Mouse (Mus musculus) liver, embryonic 13.5 days (tissue): ENCODE results near the gene Fam19a1. TPM values are rescaled to one million over a fixed set of nuclear protein-coding genes. Genes with fewer than 3 reads are reported as not detected.

Experiments
- ATAC-seq: fragments of 200-750 bp; cut with Nextera tagmentation; 2 replicates; pipeline ENCODE4 v1.8.0; 2017; ENCODE audit warnings: low read depth, mild to moderate bottlenecking, moderate number of reproducible peaks, moderate library complexity
- DNase-seq: peaks from one replicate; pipeline ENCODE4 v3.0.0; 2022
- H3K27ac ChIP-seq: fragments of 300-500 bp; sonication (generic); 2 replicates; pipeline ENCODE4 v1.5.1; 2015; ENCODE audit warnings: moderate library complexity, mild to moderate bottlenecking, inconsistent platforms
- H3K27me3 ChIP-seq: fragments of 300-500 bp; sonication (generic); 2 replicates; pipeline ENCODE4 v1.6.1; 2015; ENCODE audit warnings: mild to moderate bottlenecking, inconsistent platforms
- H3K36me3 ChIP-seq: fragments of 300-500 bp; sonication (generic); 2 replicates; pipeline ENCODE4 v1.6.1; 2015; ENCODE audit warnings: mild to moderate bottlenecking, inconsistent platforms
- H3K4me1 ChIP-seq: fragments of 300-500 bp; sonication (generic); replicated peaks from 2 replicates; pipeline ENCODE4 v1.6.1; 2015; ENCODE audit warnings: inconsistent platforms
- H3K4me2 ChIP-seq: fragments of 300-500 bp; sonication (generic); 2 replicates; pipeline ENCODE4 v1.6.1; 2015; ENCODE audit warnings: inconsistent platforms, mild to moderate bottlenecking, moderate library complexity
- H3K4me3 ChIP-seq: fragments of 300-500 bp; sonication (generic); replicated peaks from 2 replicates; pipeline ENCODE4 v1.5.1; 2015; ENCODE audit warnings: mild to moderate bottlenecking, inconsistent platforms
- H3K9ac ChIP-seq: fragments of 300-500 bp; sonication (generic); 2 replicates; pipeline ENCODE4 v1.6.1; 2015; ENCODE audit warnings: mild to moderate bottlenecking, inconsistent platforms
- H3K9me3 ChIP-seq: fragments of 300-500 bp; sonication (generic); replicated peaks from 2 replicates; pipeline ENCODE4 v1.6.1; 2016; ENCODE audit warnings: inconsistent platforms
- WGBS: fragments of 180-500 bp; shearing (Covaris S2); methylation state at CpG from one replicate; pipeline ENCODE4 v1.1.7; 2015; ENCODE audit not compliant: insufficient replicate concordance; 5-methylcytosine and 5-hydroxymethylcytosine counted together
- polyA plus RNA-seq: library from polyadenylated mRNA; unstranded; fragments of >200 nt; fragmentation: Nextera tagmentation; extraction: Ambion mirVana; gene quantifications from 2 replicates; pipeline ENCODE4 v1.2.1, GENCODE M21; 2015

Fam19a1 gene
- polyA plus RNA-seq, 1 experiment from 2014 or later: not detected

- no peak overlapping the region for H3K4me3 ChIP-seq
- H3K4me1 ChIP-seq: no peaks in the 10 kb centered on the region
- no peak overlapping the region for H3K27ac ChIP-seq
- 72% methylated on average over 3 of the region's 3 CpGs for WGBS
- DNase-seq (no peak), ATAC-seq (no peak)
- no peaks in the 10 kb centered on the region for H3K27me3 ChIP-seq
- no peak overlapping the region for H3K9ac ChIP-seq
- no peaks in the 10 kb centered on the region for H3K9me3 ChIP-seq
- no peak overlapping the region for H3K4me2 ChIP-seq
- no peaks in the 10 kb centered on the region for H3K36me3 ChIP-seq
These were observed 145.7 kb downstream of the Fam19a1 start for GRCm38 (mm10) chr6:96258651-96259050.

DNA sequence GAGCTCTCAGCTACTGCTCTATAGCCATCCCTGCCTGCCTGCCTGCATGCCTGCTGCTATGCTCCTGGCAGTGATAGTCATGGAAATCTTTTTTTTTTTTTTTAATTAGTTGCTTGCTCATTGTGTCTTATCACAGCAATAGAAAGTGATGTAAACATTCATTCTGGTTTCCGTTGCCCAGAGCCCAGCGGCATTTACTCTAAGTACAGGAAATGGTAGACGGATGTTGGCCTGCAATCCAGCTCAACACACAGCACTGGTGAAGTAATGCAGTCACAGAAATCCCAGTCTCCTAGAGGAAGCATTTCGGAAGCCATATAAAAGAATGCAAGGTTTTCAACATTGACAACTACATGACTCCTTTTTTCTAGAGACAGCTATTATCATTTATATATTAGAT, 153.5 kb downstream of the Fam19a1 start:
- Histone ChIP-seq H3K4me2 (no peak overlapping the region), H3K4me1 (no peaks in the 10 kb centered on the region), H3K27ac (no peak overlapping the region), H3K9me3 (no peaks in the 10 kb centered on the region), H3K9ac (no peak overlapping the region), H3K36me3 (no peaks in the 10 kb centered on the region), H3K27me3 (no peaks in the 10 kb centered on the region), H3K4me3 (no peak overlapping the region)
- WGBS: 52% methylated on average over 4 of the region's 4 CpGs
- DNase-seq (no peak), ATAC-seq (no peak)

GRCm38 (mm10) chr6:96268788-96269187, 155.8 kb downstream of the Fam19a1 start:
- no peak overlapping the region for H3K4me2 ChIP-seq
- no peak overlapping the region for H3K9ac ChIP-seq
- DNase-seq: no peak
- H3K4me1 ChIP-seq: no peaks in the 10 kb centered on the region
- no peak overlapping the region for H3K27ac ChIP-seq
- no peaks in the 10 kb centered on the region for H3K9me3 ChIP-seq
- no peaks in the 10 kb centered on the region for H3K27me3 ChIP-seq
- no peak for ATAC-seq
- no peak overlapping the region for H3K4me3 ChIP-seq
- no peaks in the 10 kb centered on the region for H3K36me3 ChIP-seq

DNA sequence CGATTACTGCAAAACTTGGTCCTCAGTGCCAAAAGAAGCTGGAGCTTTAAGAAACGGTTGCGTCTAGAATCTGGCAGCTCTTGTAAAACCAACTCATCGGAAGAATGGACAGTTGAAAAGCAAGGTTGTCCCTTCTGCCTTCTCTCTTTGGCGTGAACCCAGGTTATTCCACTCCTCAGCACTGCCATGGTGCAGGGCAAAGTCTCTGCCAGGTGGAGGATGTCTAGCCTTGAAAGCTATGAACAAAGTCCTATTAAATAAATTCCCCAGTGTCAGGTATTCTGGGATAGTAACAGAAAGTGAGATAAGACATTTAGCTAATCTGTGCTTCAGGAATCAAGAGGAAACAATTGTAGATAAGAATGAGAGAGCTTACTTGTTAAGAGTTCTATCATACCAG, 157.5 kb downstream of the Fam19a1 start:
- Histone ChIP-seq H3K9ac (no peak overlapping the region), H3K4me2 (no peak overlapping the region), H3K4me3 (no peak overlapping the region), H3K36me3 (no peaks in the 10 kb centered on the region), H3K27ac (no peak overlapping the region), H3K9me3 (no peaks in the 10 kb centered on the region), H3K27me3 (no peaks in the 10 kb centered on the region), H3K4me1 (no peaks in the 10 kb centered on the region)
- ATAC-seq (no peak), DNase-seq (no peak)
- WGBS: 72% methylated on average over 5 of the region's 5 CpGs

DNA sequence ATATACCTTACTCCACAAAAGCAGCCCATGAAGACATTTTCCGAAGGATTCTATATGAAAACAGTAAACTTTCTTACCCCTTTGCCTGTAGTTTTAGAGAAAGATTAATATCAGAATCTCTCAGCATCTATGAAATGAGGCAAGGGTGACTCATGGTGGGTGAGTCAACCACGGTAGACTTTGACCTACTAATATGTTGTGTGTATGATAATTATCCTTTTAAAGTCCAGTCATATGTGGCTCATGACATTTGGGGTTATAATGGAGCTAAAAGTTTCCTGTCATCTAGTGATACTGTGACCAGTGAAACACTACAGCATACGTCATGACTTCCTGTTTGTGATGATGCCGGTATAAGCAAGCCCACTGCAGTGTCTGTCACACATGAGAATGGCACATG, 170.8 kb downstream of the Fam19a1 start:
- Histone ChIP-seq H3K36me3 (no peaks in the 10 kb centered on the region), H3K27ac (no peak overlapping the region), H3K4me3 (no peak overlapping the region), H3K4me2 (no peak overlapping the region), H3K27me3 (no peaks in the 10 kb centered on the region), H3K9me3 (no peaks in the 10 kb centered on the region), H3K4me1 (no peaks in the 10 kb centered on the region), H3K9ac (no peak overlapping the region)
- 65% methylated on average over 4 of the region's 4 CpGs for WGBS
- DNase-seq (no peak), ATAC-seq (no peak)

GRCm38 (mm10) chr6:96284590-96284989, 171.6 kb downstream of the Fam19a1 start:
- Histone ChIP-seq H3K4me3 (no peak overlapping the region), H3K9ac (no peak overlapping the region), H3K4me2 (no peak overlapping the region), H3K4me1 (no peaks in the 10 kb centered on the region), H3K27ac (no peak overlapping the region), H3K9me3 (no peaks in the 10 kb centered on the region), H3K27me3 (no peaks in the 10 kb centered on the region), H3K36me3 (no peaks in the 10 kb centered on the region)
- DNase-seq (no peak), ATAC-seq (no peak)
- 71% methylated on average over 4 of the region's 4 CpGs for WGBS

GRCm38 (mm10) chr6:96286276-96286675, 173.3 kb downstream of the Fam19a1 start:
- Histone ChIP-seq H3K4me3 (no peak overlapping the region), H3K36me3 (no peaks in the 10 kb centered on the region), H3K4me2 (no peak overlapping the region), H3K4me1 (no peaks in the 10 kb centered on the region), H3K9me3 (no peaks in the 10 kb centered on the region), H3K27ac (no peak overlapping the region), H3K27me3 (no peaks in the 10 kb centered on the region), H3K9ac (no peak overlapping the region)
- no peak for ATAC-seq
- 59% methylated on average over 4 of the region's 4 CpGs for WGBS
- DNase-seq: no peak

DNA sequence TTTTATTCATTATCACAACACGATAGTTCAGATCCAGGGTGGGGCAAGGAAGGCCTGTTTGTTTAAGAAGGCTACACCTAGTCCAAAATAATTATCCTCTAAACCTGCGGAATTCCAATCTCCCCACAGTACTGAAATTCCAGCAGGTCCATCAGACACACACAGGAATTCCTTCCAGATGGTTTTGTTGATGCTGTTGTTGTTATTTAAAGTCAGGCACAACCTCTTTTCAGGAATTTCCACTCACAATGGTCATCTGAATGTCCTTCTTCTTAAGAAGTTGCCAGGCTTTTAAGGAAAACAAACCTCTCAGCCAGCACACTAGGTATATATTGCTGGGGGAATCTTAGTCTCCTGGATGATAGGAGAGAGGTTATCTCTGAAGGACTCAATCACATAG, 174.4 kb downstream of the Fam19a1 start:
- H3K4me1 ChIP-seq: no peaks in the 10 kb centered on the region
- 56% methylated on average over 2 of the region's 2 CpGs for WGBS
- no peak overlapping the region for H3K4me2 ChIP-seq
- H3K9ac ChIP-seq: no peak overlapping the region
- DNase-seq: no peak
- H3K27ac ChIP-seq: no peak overlapping the region
- no peak overlapping the region for H3K4me3 ChIP-seq
- no peaks in the 10 kb centered on the region for H3K36me3 ChIP-seq
- no peak for ATAC-seq
- H3K9me3 ChIP-seq: no peaks in the 10 kb centered on the region
- H3K27me3 ChIP-seq: no peaks in the 10 kb centered on the region

- WGBS: 19% methylated on average over 4 of the region's 4 CpGs
- H3K4me2 ChIP-seq: no peak overlapping the region
- no peak overlapping the region for H3K4me3 ChIP-seq
- no peaks in the 10 kb centered on the region for H3K27me3 ChIP-seq
- H3K36me3 ChIP-seq: no peaks in the 10 kb centered on the region
- no peak overlapping the region for H3K9ac ChIP-seq
- no peak for DNase-seq
- no peaks in the 10 kb centered on the region for H3K4me1 ChIP-seq
- no peak overlapping the region for H3K27ac ChIP-seq
- no peaks in the 10 kb centered on the region for H3K9me3 ChIP-seq
- ATAC-seq: no peak
These were observed 176.7 kb downstream of the Fam19a1 start for GRCm38 (mm10) chr6:96289672-96290071.

- Histone ChIP-seq H3K9ac (no peak overlapping the region), H3K4me1 (no peaks in the 10 kb centered on the region), H3K36me3 (no peaks in the 10 kb centered on the region), H3K27me3 (no peaks in the 10 kb centered on the region), H3K9me3 (no peaks in the 10 kb centered on the region), H3K4me3 (no peak overlapping the region), H3K4me2 (no peak overlapping the region), H3K27ac (no peak overlapping the region)
- DNase-seq (no peak), ATAC-seq (no peak)
- 43% methylated on average over 2 of the region's 2 CpGs for WGBS
These were observed 234.5 kb downstream of the Fam19a1 start for GRCm38 (mm10) chr6:96347491-96347890.

DNA sequence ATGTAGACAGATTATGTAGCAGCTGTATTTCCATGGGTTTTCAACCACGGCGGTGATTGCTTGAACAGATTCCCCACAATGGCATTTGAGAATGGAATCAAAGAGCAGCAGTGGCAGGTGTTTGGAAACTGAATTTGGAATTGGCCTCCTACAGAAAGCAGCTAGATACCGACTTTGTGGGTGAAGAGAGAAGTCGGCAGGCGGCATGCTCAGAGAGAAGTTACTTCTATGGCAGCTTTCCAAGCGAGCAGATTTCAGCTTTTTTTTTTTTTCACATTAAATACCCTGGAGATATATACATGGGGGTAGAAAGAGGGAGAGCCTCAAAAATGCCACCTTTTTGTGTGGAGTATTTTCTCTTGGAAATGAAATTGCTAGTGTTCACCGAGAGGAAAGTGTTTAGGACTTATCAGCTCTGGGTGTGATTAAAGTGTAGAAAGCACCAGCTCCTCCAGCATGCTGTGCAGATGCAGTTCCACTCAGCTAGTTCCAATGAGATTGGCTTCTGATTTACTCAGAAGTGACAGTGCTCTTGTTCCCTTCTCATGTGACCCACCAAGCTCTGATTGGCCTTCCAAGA, 236.6 kb downstream of the Fam19a1 start:
- ATAC-seq: no peak
- Histone ChIP-seq H3K4me2 (no peak overlapping the region), H3K4me3 (no peak overlapping the region), H3K9me3 (no peaks in the 10 kb centered on the region), H3K36me3 (no peaks in the 10 kb centered on the region), H3K9ac (no peak overlapping the region), H3K27me3 (no peaks in the 10 kb centered on the region), H3K27ac (no peak overlapping the region), H3K4me1 (no peaks in the 10 kb centered on the region)
- 71% methylated on average over 7 of the region's 7 CpGs for WGBS
- no peak for DNase-seq

GRCm38 (mm10) chr6:96369544-96369943, 256.6 kb downstream of the Fam19a1 start:
- Histone ChIP-seq H3K4me1 (no peaks in the 10 kb centered on the region), H3K36me3 (no peaks in the 10 kb centered on the region), H3K27ac (no peak overlapping the region), H3K9me3 (no peaks in the 10 kb centered on the region), H3K9ac (no peak overlapping the region), H3K27me3 (no peaks in the 10 kb centered on the region), H3K4me2 (no peak overlapping the region), H3K4me3 (no peak overlapping the region)
- no peak for ATAC-seq
- WGBS: 81% methylated on average over 3 of the region's 3 CpGs
- no peak for DNase-seq
